Mouse (Mus musculus): ENCODE results near the gene Zfp568.

Gene Zfp568

DNA sequence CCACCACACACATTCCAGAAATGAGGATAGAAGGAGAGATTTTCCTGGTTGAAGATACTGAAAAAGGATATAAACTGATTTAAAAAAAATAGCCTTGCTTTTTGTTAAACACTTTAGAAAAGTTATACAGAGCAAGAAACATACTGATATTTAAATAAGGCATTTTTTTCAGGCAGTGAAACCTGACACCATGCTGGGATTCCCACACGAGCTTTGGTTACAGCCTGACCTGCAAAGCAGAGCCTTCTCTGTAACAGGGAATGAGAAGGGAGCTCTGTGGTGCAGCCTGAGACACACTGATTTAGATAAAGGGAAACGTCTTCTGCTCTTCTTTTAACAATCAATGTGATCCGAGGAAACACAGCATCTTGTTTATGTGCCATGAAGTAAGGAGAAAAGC is 69.8 kb downstream of the Zfp568 start:
- DNase-seq (ENCODE audit: low spot score): no peak

DNA sequence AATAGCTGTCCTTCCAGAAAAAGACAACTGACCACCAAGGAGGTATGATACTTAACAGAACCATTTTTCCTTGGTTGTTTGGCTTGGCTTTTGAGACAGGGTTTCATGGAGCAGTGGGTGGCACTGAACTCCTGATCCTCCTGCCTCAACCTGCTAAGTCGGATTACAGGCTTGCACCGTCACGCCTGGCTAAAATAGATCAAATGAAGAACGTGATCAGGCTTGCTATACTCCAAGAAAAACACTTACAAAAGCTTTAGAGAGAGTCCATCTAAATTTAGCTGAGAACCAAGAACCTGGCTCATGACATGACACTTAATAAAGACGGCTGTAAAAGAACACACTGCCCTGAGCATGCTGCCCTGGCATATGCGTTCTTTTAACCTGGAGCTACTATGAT is 76.6 kb downstream of the Zfp568 start:
- DNase-seq (ENCODE audit: low spot score): no peak

DNA sequence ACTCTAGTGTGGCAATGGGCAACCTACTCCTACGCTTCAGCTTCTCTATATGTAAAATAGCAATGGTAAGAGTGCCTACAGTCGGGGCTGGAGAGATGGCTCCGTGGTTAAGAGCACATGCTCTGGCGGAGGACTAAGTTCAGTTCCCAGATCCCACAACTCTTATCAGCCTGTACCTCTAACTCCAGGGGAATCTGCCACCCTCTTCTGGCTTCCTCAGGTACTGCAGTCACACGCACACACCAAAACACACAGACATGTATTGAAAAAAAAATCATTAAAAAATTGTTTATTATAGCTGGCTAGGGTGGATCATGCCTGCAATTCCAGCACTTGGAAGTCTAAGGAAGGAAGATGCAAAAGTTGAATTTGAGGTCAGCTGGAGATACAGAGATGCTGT is 78.7 kb downstream of the Zfp568 start:
- DNase-seq (ENCODE audit: low spot score): no peak

DNA sequence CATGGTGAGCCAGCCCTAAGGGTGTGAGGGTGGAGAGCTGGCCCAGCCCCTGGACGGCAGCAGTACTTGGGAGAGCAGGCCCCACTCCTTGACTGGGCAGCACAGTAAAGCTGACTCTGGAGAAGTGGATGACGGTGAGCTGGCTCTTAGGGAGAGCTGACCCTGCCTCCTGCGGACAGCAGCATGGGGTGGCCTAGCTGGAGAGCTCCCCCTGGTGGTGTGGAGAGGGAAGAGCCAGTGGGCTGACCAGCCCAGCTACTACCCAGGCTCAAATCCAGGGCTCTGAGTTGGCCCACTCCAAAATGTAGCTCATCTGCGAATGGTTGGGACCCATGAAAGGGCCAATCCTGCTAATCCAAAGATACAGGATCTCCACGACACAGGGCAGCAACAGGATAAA is 80.9 kb downstream of the Zfp568 start:
- no peak for DNase-seq (ENCODE audit: low spot score)

DNA sequence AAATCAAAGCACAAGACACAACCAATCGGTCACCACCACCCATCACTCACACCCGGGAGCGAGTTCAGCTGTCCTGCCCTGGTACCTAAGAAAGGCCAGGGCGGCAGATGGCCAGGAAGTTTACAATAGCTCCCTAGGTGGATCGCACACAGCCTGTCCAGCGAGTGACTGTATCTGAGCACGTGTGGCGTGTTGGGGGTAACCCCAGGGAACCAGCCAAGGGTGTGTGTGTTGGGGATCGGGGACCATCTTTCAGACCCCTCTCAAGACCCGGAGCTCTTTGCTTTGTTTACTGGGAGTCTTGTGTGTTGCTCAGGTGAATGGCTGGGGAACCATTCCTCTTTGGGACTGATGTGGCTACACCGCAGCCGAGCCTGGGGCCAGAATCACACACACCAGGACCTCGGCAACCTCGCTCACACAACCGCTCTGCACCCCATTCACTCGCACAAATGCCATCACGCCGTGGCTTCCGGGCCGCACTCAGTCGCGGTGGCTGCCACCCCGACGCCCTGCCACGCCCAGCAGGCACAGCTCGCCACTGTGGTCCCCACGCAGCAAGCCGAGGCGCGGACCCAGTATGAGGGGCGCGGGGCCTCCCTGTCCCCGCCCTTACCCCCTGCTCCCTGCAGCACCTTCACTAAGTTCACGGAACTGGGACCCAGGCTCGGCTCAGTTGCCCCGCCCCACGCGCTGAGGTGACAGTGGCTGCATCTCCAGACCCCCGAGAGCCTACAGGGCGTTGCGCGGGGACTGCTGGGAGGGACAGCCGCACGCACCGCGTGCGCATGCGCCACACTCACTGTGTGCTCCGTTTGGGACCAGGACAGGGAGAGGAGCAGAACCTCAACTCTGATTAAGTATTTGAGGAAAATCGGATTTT is 88.6 kb downstream of the Zfp568 start, which contains the start of gene Zfp82:
Zfp82 (minus strand) TSS at position 755 of the 883 bp plus-strand sequence.
- DNase-seq (ENCODE audit: low spot score): peak; percentile 72
